Mouse (Mus musculus) cortical plate, adult 2 months (tissue): ENCODE data around the gene Slc22a15.

Experiments used
- CTCF ChIP-seq: fragments of 200-500 bp; IDR thresholded peaks from 2 replicates; pipeline ENCODE4 v1.5.1; 2011; ENCODE audit warnings: mild to moderate bottlenecking, control low read depth, low read length; ENCODE audit not compliant: insufficient read depth; ENCODE audit errors: extremely low read depth
- POLR2A ChIP-seq: fragments of 200-500 bp; IDR thresholded peaks from 2 replicates; pipeline ENCODE4 v1.6.1; 2011; ENCODE audit warnings: mild to moderate bottlenecking, low read length, control low read depth; ENCODE audit not compliant: insufficient read depth; ENCODE audit errors: extremely low read depth

DNA sequence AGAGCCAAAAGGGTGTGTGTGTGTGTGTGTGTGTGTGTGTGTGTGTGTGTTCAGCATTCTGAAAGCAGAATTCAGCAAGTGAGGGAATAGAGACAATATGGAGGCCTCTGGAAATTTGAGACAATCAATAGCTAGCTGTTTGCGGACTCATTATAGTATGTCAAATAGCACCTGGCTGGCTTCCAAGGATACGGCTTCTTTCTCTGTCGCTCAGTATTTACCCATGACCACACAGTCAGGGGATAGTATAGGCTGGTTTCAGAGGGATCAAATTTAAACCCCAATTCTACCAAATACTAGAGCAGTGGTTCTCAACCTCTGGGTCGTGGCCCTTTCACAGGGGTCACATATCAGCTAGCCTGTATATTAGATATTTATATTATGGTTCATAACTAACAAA, 39.2 kb downstream of the Slc22a15 start:
- no peak for TF ChIP-seq POLR2A
- no peak for TF ChIP-seq CTCF
